Mouse (Mus musculus): Measurements from ENCODE around the gene Prickle2. TPM values are rescaled to one million over a fixed set of nuclear protein-coding genes. Genes with fewer than 3 reads are reported as not detected.

Prickle2 gene
- polyA plus RNA-seq, 1 experiment: 1.2 TPM

Other genes starting within 250 kb of the Prickle2 start
- not detected in 2 replicates for gene A730049H05Rik, start 110.3 kb upstream of the Prickle2 start, polyA plus RNA-seq (2012; rRNA removed)
- gene Gm15737, start 163.2 kb upstream of the Prickle2 start, polyA plus RNA-seq (2012; rRNA removed): 0.03 and 0.12 TPM in 2 replicates
- 0.89 and 1.4 TPM in 2 replicates for gene Adamts9, start 237.3 kb upstream of the Prickle2 start, polyA plus RNA-seq (2012; rRNA removed)